Mouse (Mus musculus): ENCODE measurements at regions not wholly inside any gene's neighbourhood (a gene's known extent, or its start where the extent isn't known, plus 50 kb on each side); places are given as distances from the start of the nearest gene placed in this dataset.
A peak's percentile ranks its signal among the peaks of the same experiment; 100 is the strongest.
"Not testable (repeated sequence)": the region's sequence is repeated elsewhere in the genome, so short reads cannot be mapped to it uniquely, and the experiment has no call there.

- no peaks in the 10 kb centered on the region for H3K36me3 ChIP-seq (ENCODE audit: control insufficient read depth, insufficient read depth, low read length)
- H3K4me3 ChIP-seq (ENCODE audit: low read depth, low read length), result no peak overlapping the region
- H3K9ac ChIP-seq (ENCODE audit: low read length), result no peak overlapping the region
- 55% methylated on average over 2 of the region's 2 CpGs for WGBS
- H3K27ac ChIP-seq (ENCODE audit: low read depth, low read length), result no peak overlapping the region
- H3K4me2 ChIP-seq (ENCODE audit: low read length), result no peak overlapping the region
- no peaks in the 10 kb centered on the region for H3K4me1 ChIP-seq (ENCODE audit: control insufficient read depth, insufficient read depth, low read length)
- DNase-seq (ENCODE audit: low spot score) (peak; percentile 75), ATAC-seq (peak; percentile 79)
- H3K9me3 ChIP-seq (replicated peaks; ENCODE audit: control insufficient read depth, low read length), result no peaks in the 10 kb centered on the region
- H3K27me3 ChIP-seq (replicated peaks; ENCODE audit: control insufficient read depth, insufficient read depth, low read length), result no peaks in the 10 kb centered on the region
Measured at GRCm38 (mm10) chr10:49985038-49985437, 196.5 kb upstream of the Grik2 start.

GRCm38 (mm10) chr10:49952434-49952833, 163.9 kb upstream of the Grik2 start:
- ATAC-seq (no peak; the same call in 1 of the 2 replicates), DNase-seq (ENCODE audit: low spot score) (no peak)
- Histone ChIP-seq H3K9ac (ENCODE audit: low read length) (no peak overlapping the region), H3K27ac (ENCODE audit: low read depth, low read length) (no peak overlapping the region), H3K4me1 (ENCODE audit: control insufficient read depth, insufficient read depth, low read length) (no peaks in the 10 kb centered on the region), H3K4me2 (ENCODE audit: low read length) (no peak overlapping the region), H3K9me3 (replicated peaks; ENCODE audit: control insufficient read depth, low read length) (no peaks in the 10 kb centered on the region), H3K36me3 (ENCODE audit: control insufficient read depth, insufficient read depth, low read length) (no peaks in the 10 kb centered on the region), H3K4me3 (ENCODE audit: low read depth, low read length) (no peak overlapping the region), H3K27me3 (replicated peaks; ENCODE audit: control insufficient read depth, insufficient read depth, low read length) (no peaks in the 10 kb centered on the region)

GRCm38 (mm10) chr10:49937305-49937704, 148.7 kb upstream of the Grik2 start:
- not testable (repeated sequence) for H3K36me3 ChIP-seq (ENCODE audit: control insufficient read depth, insufficient read depth, low read length); DNase-seq (ENCODE audit: low spot score); H3K27me3 ChIP-seq (replicated peaks; ENCODE audit: control insufficient read depth, insufficient read depth, low read length); H3K4me2 ChIP-seq (ENCODE audit: low read length); H3K27ac ChIP-seq (ENCODE audit: low read depth, low read length); ATAC-seq; H3K9ac ChIP-seq (ENCODE audit: low read length); H3K4me3 ChIP-seq (ENCODE audit: low read depth, low read length); H3K9me3 ChIP-seq (replicated peaks; ENCODE audit: control insufficient read depth, low read length); H3K4me1 ChIP-seq (ENCODE audit: control insufficient read depth, insufficient read depth, low read length)
- WGBS, result 85% methylated on average over 2 of the region's 2 CpGs

GRCm38 (mm10) chr10:49909206-49909605, 120.6 kb upstream of the Grik2 start:
- not testable (repeated sequence) for DNase-seq (ENCODE audit: low spot score); H3K4me2 ChIP-seq (ENCODE audit: low read length); H3K27me3 ChIP-seq (replicated peaks; ENCODE audit: control insufficient read depth, insufficient read depth, low read length); ATAC-seq; H3K9ac ChIP-seq (ENCODE audit: low read length); H3K9me3 ChIP-seq (replicated peaks; ENCODE audit: control insufficient read depth, low read length); H3K27ac ChIP-seq (ENCODE audit: low read depth, low read length); H3K36me3 ChIP-seq (ENCODE audit: control insufficient read depth, insufficient read depth, low read length); H3K4me1 ChIP-seq (ENCODE audit: control insufficient read depth, insufficient read depth, low read length); H3K4me3 ChIP-seq (ENCODE audit: low read depth, low read length)
- WGBS, result 95% methylated on average over 4 of the region's 4 CpGs

DNA sequence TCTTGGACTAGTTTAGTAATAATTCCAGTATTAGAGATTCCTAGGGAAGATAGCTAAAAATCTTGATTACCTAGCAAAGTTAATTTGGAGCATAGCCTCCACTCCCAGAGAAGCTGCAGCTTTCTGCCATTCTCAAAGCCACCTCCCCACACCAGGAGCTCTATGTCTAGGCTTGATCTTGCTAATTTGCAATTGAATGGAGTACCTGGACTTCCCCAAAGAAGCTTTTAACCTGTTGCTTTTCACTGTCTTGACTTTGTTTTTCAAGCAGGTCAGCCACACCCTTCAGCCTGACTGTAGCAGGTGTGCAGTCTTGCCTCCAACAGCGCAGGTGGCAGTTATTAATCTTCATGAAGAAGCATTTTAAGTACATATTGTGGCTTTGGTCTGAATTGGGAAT, 119.6 kb upstream of the Grik2 start:
- H3K4me1 ChIP-seq (ENCODE audit: control insufficient read depth, insufficient read depth, low read length); H3K9me3 ChIP-seq (replicated peaks; ENCODE audit: control insufficient read depth, low read length); H3K36me3 ChIP-seq (ENCODE audit: control insufficient read depth, insufficient read depth, low read length); DNase-seq (ENCODE audit: low spot score); H3K4me3 ChIP-seq (ENCODE audit: low read depth, low read length); H3K27ac ChIP-seq (ENCODE audit: low read depth, low read length); H3K9ac ChIP-seq (ENCODE audit: low read length); ATAC-seq; H3K27me3 ChIP-seq (replicated peaks; ENCODE audit: control insufficient read depth, insufficient read depth, low read length); H3K4me2 ChIP-seq (ENCODE audit: low read length): not testable (repeated sequence)
- WGBS, result 71% methylated on average over 1 of the region's 1 CpGs

DNA sequence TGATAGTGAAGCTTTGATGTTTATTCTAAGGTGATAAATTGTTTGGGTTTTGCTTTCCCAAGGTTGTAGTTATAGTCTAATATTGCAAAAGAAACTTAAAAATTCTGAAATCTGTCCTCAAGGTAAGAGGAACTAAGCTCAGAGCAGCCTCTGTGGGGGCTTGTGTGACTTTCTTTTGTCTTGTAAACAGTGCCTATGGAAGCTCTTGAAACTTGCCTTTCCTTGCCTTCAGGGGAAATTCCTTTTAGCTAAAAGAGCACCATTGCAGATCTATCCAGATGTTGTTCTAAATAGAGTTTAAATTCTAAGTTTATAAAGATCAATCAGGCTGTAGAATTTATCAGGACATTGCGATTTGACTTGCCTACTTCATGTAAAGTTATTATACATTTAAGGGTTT, 116.1 kb upstream of the Grik2 start:
- H3K4me1 ChIP-seq (ENCODE audit: control insufficient read depth, insufficient read depth, low read length); ATAC-seq; H3K4me2 ChIP-seq (ENCODE audit: low read length); H3K9ac ChIP-seq (ENCODE audit: low read length); DNase-seq (ENCODE audit: low spot score); H3K4me3 ChIP-seq (ENCODE audit: low read depth, low read length); H3K9me3 ChIP-seq (replicated peaks; ENCODE audit: control insufficient read depth, low read length); H3K27me3 ChIP-seq (replicated peaks; ENCODE audit: control insufficient read depth, insufficient read depth, low read length); H3K36me3 ChIP-seq (ENCODE audit: control insufficient read depth, insufficient read depth, low read length); H3K27ac ChIP-seq (ENCODE audit: low read depth, low read length): not testable (repeated sequence)
- 91% methylated on average over 1 of the region's 1 CpGs for WGBS

- 83% methylated on average over 3 of the region's 3 CpGs for WGBS
- Histone ChIP-seq H3K4me2 (ENCODE audit: low read length) (no peak overlapping the region), H3K4me3 (ENCODE audit: low read depth, low read length) (no peak overlapping the region), H3K36me3 (ENCODE audit: control insufficient read depth, insufficient read depth, low read length) (no peaks in the 10 kb centered on the region), H3K27ac (ENCODE audit: low read depth, low read length) (no peak overlapping the region), H3K27me3 (replicated peaks; ENCODE audit: control insufficient read depth, insufficient read depth, low read length) (no peaks in the 10 kb centered on the region), H3K4me1 (ENCODE audit: control insufficient read depth, insufficient read depth, low read length) (no peaks in the 10 kb centered on the region), H3K9me3 (replicated peaks; ENCODE audit: control insufficient read depth, low read length) (no peaks in the 10 kb centered on the region), H3K9ac (ENCODE audit: low read length) (no peak overlapping the region)
- no peak for DNase-seq (ENCODE audit: low spot score)
- ATAC-seq, result no peak
Measured at GRCm38 (mm10) chr10:49895436-49895835, 106.9 kb upstream of the Grik2 start.

DNA sequence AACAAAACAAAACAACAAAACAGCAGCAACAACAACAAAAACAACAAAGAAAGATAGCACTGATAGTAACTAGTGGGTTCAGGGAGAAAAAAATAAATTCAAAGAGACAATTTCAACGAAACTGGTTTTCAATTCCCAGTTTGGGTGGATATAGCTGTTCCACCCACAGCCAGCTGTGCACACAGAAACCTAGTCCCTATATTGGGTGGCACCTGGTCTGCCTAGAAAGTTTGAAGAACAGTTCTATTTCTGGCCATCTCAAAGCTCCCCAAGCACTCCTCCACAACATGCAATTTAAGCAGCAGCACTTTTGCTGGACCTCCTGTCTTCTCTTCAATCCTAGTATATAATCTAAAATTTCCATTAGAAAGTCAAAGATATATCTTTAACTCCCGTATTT, 95.5 kb upstream of the Grik2 start:
- Histone ChIP-seq H3K36me3 (ENCODE audit: control insufficient read depth, insufficient read depth, low read length) (no peaks in the 10 kb centered on the region), H3K4me1 (ENCODE audit: control insufficient read depth, insufficient read depth, low read length) (no peaks in the 10 kb centered on the region), H3K9me3 (replicated peaks; ENCODE audit: control insufficient read depth, low read length) (no peaks in the 10 kb centered on the region), H3K9ac (ENCODE audit: low read length) (no peak overlapping the region), H3K4me2 (ENCODE audit: low read length) (no peak overlapping the region), H3K27ac (ENCODE audit: low read depth, low read length) (no peak overlapping the region), H3K27me3 (replicated peaks; ENCODE audit: control insufficient read depth, insufficient read depth, low read length) (no peaks in the 10 kb centered on the region), H3K4me3 (ENCODE audit: low read depth, low read length) (no peak overlapping the region)
- 86% methylated on average over 2 of the region's 2 CpGs for WGBS
- ATAC-seq (no peak), DNase-seq (ENCODE audit: low spot score) (no peak)

GRCm38 (mm10) chr10:49883444-49883843, 94.9 kb upstream of the Grik2 start:
- no peaks in the 10 kb centered on the region for H3K9me3 ChIP-seq (replicated peaks; ENCODE audit: control insufficient read depth, low read length)

GRCm38 (mm10) chr10:49863800-49864199, 75.2 kb upstream of the Grik2 start:
- Histone ChIP-seq H3K9me3 (replicated peaks; ENCODE audit: control insufficient read depth, low read length) (no peaks in the 10 kb centered on the region), H3K4me2 (ENCODE audit: low read length) (no peak overlapping the region), H3K4me3 (ENCODE audit: low read depth, low read length) (no peak overlapping the region), H3K9ac (ENCODE audit: low read length) (no peak overlapping the region), H3K4me1 (ENCODE audit: control insufficient read depth, insufficient read depth, low read length) (no peaks in the 10 kb centered on the region), H3K27ac (ENCODE audit: low read depth, low read length) (no peak overlapping the region), H3K36me3 (ENCODE audit: control insufficient read depth, insufficient read depth, low read length) (no peaks in the 10 kb centered on the region), H3K27me3 (replicated peaks; ENCODE audit: control insufficient read depth, insufficient read depth, low read length) (no peaks in the 10 kb centered on the region)
- DNase-seq (ENCODE audit: low spot score) (no peak), ATAC-seq (no peak)
- 84% methylated on average over 3 of the region's 3 CpGs for WGBS

More at GRCm38 (mm10) chr10:49883444-49883843, 94.9 kb upstream of the Grik2 start:
- Histone ChIP-seq H3K4me3 (ENCODE audit: low read depth, low read length) (no peak overlapping the region), H3K4me2 (ENCODE audit: low read length) (no peak overlapping the region), H3K27me3 (replicated peaks; ENCODE audit: control insufficient read depth, insufficient read depth, low read length) (no peaks in the 10 kb centered on the region), H3K9ac (ENCODE audit: low read length) (no peak overlapping the region), H3K4me1 (ENCODE audit: control insufficient read depth, insufficient read depth, low read length) (no peaks in the 10 kb centered on the region), H3K27ac (ENCODE audit: low read depth, low read length) (no peak overlapping the region), H3K36me3 (ENCODE audit: control insufficient read depth, insufficient read depth, low read length) (no peaks in the 10 kb centered on the region)
- 76% methylated on average over 1 of the region's 1 CpGs for WGBS
- DNase-seq (ENCODE audit: low spot score), result no peak
- ATAC-seq, result no peak

All from forebrain, embryonic 14.5 days (tissue).